Mouse (Mus musculus): ENCODE data around the gene Elmod3. TPM values are rescaled to one million over a fixed set of nuclear protein-coding genes. Genes with fewer than 3 reads are reported as not detected.

Gene Elmod3
- total and polyA plus RNA-seq, 2 experiments from 2014 or later: 16.0 to 18.3 TPM

DNA sequence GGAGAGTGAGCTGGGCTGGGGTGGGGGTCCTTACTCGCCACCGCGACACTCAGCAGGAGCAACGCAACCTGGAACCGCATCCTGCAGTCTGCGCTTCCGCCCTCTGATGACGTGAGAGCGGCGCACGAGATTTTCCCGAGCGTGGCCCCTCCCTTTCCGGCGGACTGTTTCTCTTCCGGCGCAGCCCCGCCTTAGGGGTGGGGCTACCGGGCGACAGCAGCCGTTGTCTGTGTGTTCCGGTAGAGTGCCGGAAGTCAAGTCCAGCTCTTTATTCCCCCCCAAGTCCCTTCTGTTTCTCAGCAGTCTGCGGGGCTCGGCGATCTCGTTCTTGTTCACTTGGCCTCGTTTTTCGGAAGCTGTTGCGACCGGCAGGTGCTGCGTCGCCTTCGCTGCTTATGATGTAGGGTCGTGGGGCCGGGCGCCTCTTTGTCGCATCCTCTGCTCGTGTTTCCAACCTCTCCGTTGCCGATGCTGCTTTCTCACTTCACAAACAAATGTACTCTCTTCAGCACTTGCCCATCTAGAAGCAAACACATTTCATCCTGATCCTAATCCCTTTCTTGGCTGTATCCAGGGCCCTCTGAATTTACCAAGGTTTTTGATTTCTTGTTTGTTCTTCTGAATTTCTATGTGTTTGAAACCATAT lies 18.6 kb upstream of the Elmod3 start, which contains the start of gene Tgoln1:
Tgoln1 (minus strand) TSS at position 358 of the 646 bp plus-strand sequence.
- Histone ChIP-seq H3K4me3 (ENCODE audit: low read depth, low read length) (peak within 1 kb of the TSS; percentile 74), H3K9me3 (ENCODE audit: low read length) (no peaks in the 10 kb centered on the region), H3K36me3 (ENCODE audit: insufficient read depth, low read length) (peaks cover 8% of the 10 kb centered on the region; the same call in 1 of the 2 replicates), H3K27me3 (ENCODE audit: insufficient read depth, low read length) (no peaks in the 10 kb centered on the region), H3K4me2 (ENCODE audit: low read depth, low read length, poor library complexity, severe bottlenecking) (peak within 1 kb of the TSS; percentile 96), H3K4me1 (ENCODE audit: insufficient read depth, low read length) (peaks cover 18% of the 10 kb centered on the region), H3K9ac (replicated peaks; ENCODE audit: low read length, poor library complexity, severe bottlenecking) (peak within 1 kb of the TSS; percentile 82), H3K27ac (ENCODE audit: low read depth, low read length) (peak within 1 kb of the TSS; percentile 94)
- TF ChIP-seq CTCF (IDR thresholded peaks at IDR 0.05): no peak
- DNase-seq (ENCODE audit: low spot score) (peak; percentile 96), ATAC-seq (ENCODE audit: low FRiP score) (peak; percentile 98)
- WGBS: under 1% methylated on average over 40 of the region's 41 CpGs

- WGBS: 27% methylated on average over 25 of the region's 25 CpGs
- H3K9me3 ChIP-seq (ENCODE audit: low read length): no peaks in the 10 kb centered on the region
- H3K4me1 ChIP-seq (ENCODE audit: insufficient read depth, low read length): peaks cover 18% of the 10 kb centered on the region
- peak overlapping the region; percentile 74 for H3K4me3 ChIP-seq (ENCODE audit: low read depth, low read length)
- TF ChIP-seq CTCF (IDR thresholded peaks at IDR 0.05): no peak
- ATAC-seq (ENCODE audit: low FRiP score) (no peak), DNase-seq (ENCODE audit: low spot score) (no peak)
- H3K4me2 ChIP-seq (ENCODE audit: low read depth, low read length, poor library complexity, severe bottlenecking): peak overlapping the region; percentile 96
- peak overlapping the region; percentile 62; the same call in 1 of the 2 replicates for H3K27ac ChIP-seq (ENCODE audit: low read depth, low read length)
- no peaks in the 10 kb centered on the region for H3K27me3 ChIP-seq (ENCODE audit: insufficient read depth, low read length)
- peak overlapping the region; percentile 70 for H3K9ac ChIP-seq (replicated peaks; ENCODE audit: low read length, poor library complexity, severe bottlenecking)
- H3K36me3 ChIP-seq (ENCODE audit: insufficient read depth, low read length): peaks cover 16% of the 10 kb centered on the region; the same call in 1 of the 2 replicates
Measured at GRCm38 (mm10) chr6:72615561-72616375, 17.6 kb upstream of the Elmod3 start.

- H3K36me3 ChIP-seq (ENCODE audit: insufficient read depth, low read length): peaks cover 21% of the 10 kb centered on the region; the same call in 1 of the 2 replicates
- peak overlapping the region; percentile 74; the same call in 1 of the 2 replicates for H3K4me3 ChIP-seq (ENCODE audit: low read depth, low read length)
- DNase-seq (ENCODE audit: low spot score): no peak
- TF ChIP-seq CTCF (IDR thresholded peaks at IDR 0.05): no peak
- no peaks in the 10 kb centered on the region for H3K9me3 ChIP-seq (ENCODE audit: low read length)
- no peak overlapping the region for H3K27ac ChIP-seq (ENCODE audit: low read depth, low read length)
- no peak for ATAC-seq (ENCODE audit: low FRiP score)
- H3K4me2 ChIP-seq (ENCODE audit: low read depth, low read length, poor library complexity, severe bottlenecking): peak overlapping the region; percentile 96
- peak overlapping the region; percentile 70; the same call in 1 of the 2 replicates for H3K9ac ChIP-seq (replicated peaks; ENCODE audit: low read length, poor library complexity, severe bottlenecking)
- peaks cover 18% of the 10 kb centered on the region for H3K4me1 ChIP-seq (ENCODE audit: insufficient read depth, low read length)
- H3K27me3 ChIP-seq (ENCODE audit: insufficient read depth, low read length): no peaks in the 10 kb centered on the region
- 72% methylated on average over 2 of the region's 2 CpGs for WGBS
Measured at GRCm38 (mm10) chr6:72615151-72615550, 16.9 kb upstream of the Elmod3 start.

DNA sequence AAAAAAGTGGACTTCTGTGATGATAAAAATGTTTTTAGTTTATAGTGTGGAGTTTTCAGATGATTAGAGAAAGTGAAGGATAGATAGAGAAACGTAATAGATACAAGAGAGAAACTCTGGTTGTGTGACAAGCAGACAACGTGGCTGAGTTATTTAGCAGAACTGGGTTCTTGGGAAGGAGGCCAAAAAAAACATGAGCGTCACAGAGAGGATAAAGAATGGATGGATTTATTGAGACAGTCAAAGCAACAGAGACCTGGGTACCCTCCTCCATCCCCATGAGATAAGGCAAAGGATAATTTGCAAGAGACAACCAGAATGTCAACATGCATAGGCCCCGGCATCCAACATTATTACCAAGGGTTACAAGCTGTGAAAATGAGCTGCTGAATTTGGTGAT lies 12.0 kb upstream of the Elmod3 start:
- no peaks in the 10 kb centered on the region for H3K27me3 ChIP-seq (ENCODE audit: insufficient read depth, low read length)
- ATAC-seq (ENCODE audit: low FRiP score) (no peak), DNase-seq (ENCODE audit: low spot score) (no peak)
- H3K9me3 ChIP-seq (ENCODE audit: low read length): no peaks in the 10 kb centered on the region
- 82% methylated on average over 4 of the region's 4 CpGs for WGBS
- peaks cover 54% of the 10 kb centered on the region for H3K36me3 ChIP-seq (ENCODE audit: insufficient read depth, low read length)
- no peak overlapping the region for H3K27ac ChIP-seq (ENCODE audit: low read depth, low read length)
- H3K4me1 ChIP-seq (ENCODE audit: insufficient read depth, low read length): peaks cover 11% of the 10 kb centered on the region
- no peak for TF ChIP-seq CTCF (IDR thresholded peaks at IDR 0.05)
- H3K4me3 ChIP-seq (ENCODE audit: low read depth, low read length): no peak overlapping the region
- no peak overlapping the region for H3K4me2 ChIP-seq (ENCODE audit: low read depth, low read length, poor library complexity, severe bottlenecking)
- H3K9ac ChIP-seq (replicated peaks; ENCODE audit: low read length, poor library complexity, severe bottlenecking): no peak overlapping the region

GRCm38 (mm10) chr6:72608662-72609184 lies 10.5 kb upstream of the Elmod3 start:
- H3K36me3 ChIP-seq (ENCODE audit: insufficient read depth, low read length): peaks cover 61% of the 10 kb centered on the region
- DNase-seq (ENCODE audit: low spot score) (no peak), ATAC-seq (ENCODE audit: low FRiP score) (no peak)
- H3K9ac ChIP-seq (replicated peaks; ENCODE audit: low read length, poor library complexity, severe bottlenecking): no peak overlapping the region
- no peaks in the 10 kb centered on the region for H3K9me3 ChIP-seq (ENCODE audit: low read length)
- WGBS: 91% methylated on average over 4 of the region's 4 CpGs
- no peak overlapping the region for H3K27ac ChIP-seq (ENCODE audit: low read depth, low read length)
- TF ChIP-seq CTCF (IDR thresholded peaks at IDR 0.05): no peak
- no peaks in the 10 kb centered on the region for H3K27me3 ChIP-seq (ENCODE audit: insufficient read depth, low read length)
- no peaks in the 10 kb centered on the region for H3K4me1 ChIP-seq (ENCODE audit: insufficient read depth, low read length)
- H3K4me2 ChIP-seq (ENCODE audit: low read depth, low read length, poor library complexity, severe bottlenecking): no peak overlapping the region
- H3K4me3 ChIP-seq (ENCODE audit: low read depth, low read length): no peak overlapping the region

Measured in midbrain, postnatal 0 days (tissue).